Mouse (Mus musculus): Measurements from ENCODE around the gene Gpr152.

DNA sequence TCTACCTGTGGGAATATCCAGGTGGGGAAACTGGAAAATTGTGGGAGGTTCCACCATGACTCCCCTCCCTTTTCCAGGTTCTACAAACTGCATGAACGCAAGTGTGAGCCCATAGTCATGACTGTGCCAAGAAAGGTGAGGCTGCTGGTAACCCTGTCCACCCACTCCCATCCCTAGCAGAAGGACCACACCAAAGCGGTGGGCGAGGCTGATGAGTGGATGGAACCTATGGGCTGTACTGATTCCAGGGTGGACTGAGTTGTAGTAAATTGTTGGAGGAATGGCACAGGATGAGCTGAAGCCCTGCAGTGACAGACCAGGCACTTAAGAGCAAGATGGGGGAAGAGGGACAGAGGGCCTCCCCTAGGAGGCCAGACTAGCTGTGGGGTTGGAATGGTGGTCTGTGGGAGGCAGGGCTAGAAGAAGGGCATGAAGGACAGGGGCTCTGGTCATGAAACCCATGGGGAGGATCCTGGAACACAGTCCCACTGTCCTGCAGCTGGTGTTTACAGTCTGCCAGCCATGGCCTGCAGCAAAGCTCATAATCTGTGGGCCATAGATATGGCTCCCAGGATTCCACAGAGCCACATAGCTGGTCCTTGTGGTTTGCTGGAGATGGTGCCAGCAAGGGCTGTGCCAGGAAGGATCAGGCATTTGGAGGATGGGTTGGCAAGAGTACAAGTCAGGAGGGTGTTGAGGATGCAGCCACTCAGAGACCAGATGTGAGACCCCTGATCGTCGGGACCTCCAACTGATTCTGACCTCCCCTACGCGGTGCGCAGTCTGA, 13.1 kb downstream of the Gpr152 start:
- no peak for TF ChIP-seq CTCF (IDR thresholded peaks at IDR 0.05; ENCODE audit: low read depth)
- no peak for TF ChIP-seq EP300 (IDR thresholded peaks at IDR 0.05; ENCODE audit: low read depth)

Data from liver, postnatal 0 days (tissue).